Mouse (Mus musculus): ENCODE results near the gene Alyref. TPM values are rescaled to one million over a fixed set of nuclear protein-coding genes. Genes with fewer than 3 reads are reported as not detected.

The Alyref gene
- polyA plus RNA-seq, 1 experiment from 2014 or later = 405 TPM

GRCm38 (mm10) chr11:120545964-120546363, 52.2 kb downstream of the Alyref start:
- ATAC-seq (ENCODE audit: insufficient number of reproducible peaks, low FRiP score, low TSS enrichment, low read depth) = no peak
- H3K27ac ChIP-seq = no peak overlapping the region
- H3K4me2 ChIP-seq = no peak overlapping the region
- no peaks in the 10 kb centered on the region for H3K27me3 ChIP-seq
- H3K9ac ChIP-seq = no peak overlapping the region
- H3K4me1 ChIP-seq = peaks cover 25% of the 10 kb centered on the region
- H3K9me3 ChIP-seq = no peaks in the 10 kb centered on the region
- no peak overlapping the region for H3K4me3 ChIP-seq
- H3K36me3 ChIP-seq = peaks cover 45% of the 10 kb centered on the region
- 90% methylated on average over 3 of the region's 3 CpGs for WGBS

- 79% methylated on average over 6 of the region's 6 CpGs for WGBS
- Histone ChIP-seq H3K9me3 (no peaks in the 10 kb centered on the region), H3K4me1 (peaks cover 21% of the 10 kb centered on the region), H3K4me2 (no peak overlapping the region), H3K36me3 (peaks cover 45% of the 10 kb centered on the region), H3K27me3 (no peaks in the 10 kb centered on the region), H3K27ac (no peak overlapping the region), H3K9ac (no peak overlapping the region), H3K4me3 (no peak overlapping the region)
- no peak for ATAC-seq (ENCODE audit: insufficient number of reproducible peaks, low FRiP score, low TSS enrichment, low read depth)
These were observed 55.8 kb downstream of the Alyref start for GRCm38 (mm10) chr11:120542376-120542775.

Small RNA genes lying within 50 kb of the gene (microRNA-seq; reads per million reads assigned to microRNA genes)
- gene Mir6936 = not detected

Other genes starting within 250 kb of the Alyref start
- 2,203 and 2,296 TPM in 2 replicates for gene Actg1, start 249.8 kb downstream of the Alyref start, polyA plus RNA-seq (2015; fragmentation: Nextera tagmentation; extraction: Ambion mirVana)
- 0.31 and 0.79 TPM in 2 replicates for gene Fscn2, start 236.8 kb downstream of the Alyref start, polyA plus RNA-seq (2015; fragmentation: Nextera tagmentation; extraction: Ambion mirVana)
- 33.1 and 33.3 TPM in 2 replicates for gene Faap100, start 219.6 kb downstream of the Alyref start, polyA plus RNA-seq (2015; fragmentation: Nextera tagmentation; extraction: Ambion mirVana)
- gene Nploc4, start 160.7 kb downstream of the Alyref start, polyA plus RNA-seq (2015; fragmentation: Nextera tagmentation; extraction: Ambion mirVana) = 28.8 and 30.8 TPM in 2 replicates
- 0.28 and 0.43 TPM in 2 replicates for gene Tspan10, start 155.7 kb downstream of the Alyref start, polyA plus RNA-seq (2015; fragmentation: Nextera tagmentation; extraction: Ambion mirVana)
- 0.17 and 0.52 TPM in 2 replicates for gene Pde6g, start 144.9 kb downstream of the Alyref start, polyA plus RNA-seq (2015; fragmentation: Nextera tagmentation; extraction: Ambion mirVana)
- 13.1 and 14.4 TPM in 2 replicates for gene Oxld1, start 140.3 kb downstream of the Alyref start, polyA plus RNA-seq (2015; fragmentation: Nextera tagmentation; extraction: Ambion mirVana)
- gene Ccdc137, start 140.2 kb downstream of the Alyref start, polyA plus RNA-seq (2015; fragmentation: Nextera tagmentation; extraction: Ambion mirVana) = 32.4 and 34.1 TPM in 2 replicates
- gene Arl16, start 130.8 kb downstream of the Alyref start, polyA plus RNA-seq (2015; fragmentation: Nextera tagmentation; extraction: Ambion mirVana) = 50.5 and 53.8 TPM in 2 replicates
- gene Mrpl12, start 113.8 kb downstream of the Alyref start, polyA plus RNA-seq (2015; fragmentation: Nextera tagmentation; extraction: Ambion mirVana) = 113 and 121 TPM in 2 replicates
- 36.7 and 36.9 TPM in 2 replicates for gene Slc25a10, start 106.5 kb downstream of the Alyref start, polyA plus RNA-seq (2015; fragmentation: Nextera tagmentation; extraction: Ambion mirVana)
- 3.5 and 4.4 TPM in 2 replicates for gene Gcgr, start 67.7 kb downstream of the Alyref start, polyA plus RNA-seq (2015; fragmentation: Nextera tagmentation; extraction: Ambion mirVana)
- 237 and 239 TPM in 2 replicates for gene Mcrip1, start 48.6 kb downstream of the Alyref start, polyA plus RNA-seq (2015; fragmentation: Nextera tagmentation; extraction: Ambion mirVana)
- 3.2 and 11.9 TPM in 2 replicates for gene Ppp1r27, start 47.2 kb downstream of the Alyref start, polyA plus RNA-seq (2015; fragmentation: Nextera tagmentation; extraction: Ambion mirVana)
- 1,021 and 1,099 TPM in 2 replicates for gene P4hb, start 25.1 kb downstream of the Alyref start, polyA plus RNA-seq (2015; fragmentation: Nextera tagmentation; extraction: Ambion mirVana)
- 581 and 641 TPM in 2 replicates for gene Arhgdia, start 16.7 kb downstream of the Alyref start, polyA plus RNA-seq (2015; fragmentation: Nextera tagmentation; extraction: Ambion mirVana)
- 212 and 215 TPM in 2 replicates for gene Anapc11, start 56 bp upstream of the Alyref start, polyA plus RNA-seq (2015; fragmentation: Nextera tagmentation; extraction: Ambion mirVana)
- 2.2 and 2.9 TPM in 2 replicates for gene Npb, start 10.1 kb upstream of the Alyref start, polyA plus RNA-seq (2015; fragmentation: Nextera tagmentation; extraction: Ambion mirVana)
- gene Pcyt2, start 19.6 kb upstream of the Alyref start, polyA plus RNA-seq (2015; fragmentation: Nextera tagmentation; extraction: Ambion mirVana) = 130 and 136 TPM in 2 replicates
- gene Sirt7, start 26.9 kb upstream of the Alyref start, polyA plus RNA-seq (2015; fragmentation: Nextera tagmentation; extraction: Ambion mirVana) = 32.9 and 33.4 TPM in 2 replicates
- gene Mafg, start 35.2 kb upstream of the Alyref start, polyA plus RNA-seq (2015; fragmentation: Nextera tagmentation; extraction: Ambion mirVana) = 26.6 and 32.9 TPM in 2 replicates
- 61.6 and 72.1 TPM in 2 replicates for gene Pycr1, start 45.4 kb upstream of the Alyref start, polyA plus RNA-seq (2015; fragmentation: Nextera tagmentation; extraction: Ambion mirVana)
- gene Myadml2, start 49.8 kb upstream of the Alyref start, polyA plus RNA-seq (2015; fragmentation: Nextera tagmentation; extraction: Ambion mirVana) = 0.61 and 4.0 TPM in 2 replicates
- gene Notum, start 62.8 kb upstream of the Alyref start, polyA plus RNA-seq (2015; fragmentation: Nextera tagmentation; extraction: Ambion mirVana) = 4.8 and 5.4 TPM in 2 replicates
- 107 TPM in 2 replicates for gene Aspscr1, start 74.6 kb upstream of the Alyref start, polyA plus RNA-seq (2015; fragmentation: Nextera tagmentation; extraction: Ambion mirVana)
- 156 and 166 TPM in 2 replicates for gene Cenpx, start 115.4 kb upstream of the Alyref start, polyA plus RNA-seq (2015; fragmentation: Nextera tagmentation; extraction: Ambion mirVana)
- 63.7 and 65.9 TPM in 2 replicates for gene Lrrc45, start 115.6 kb upstream of the Alyref start, polyA plus RNA-seq (2015; fragmentation: Nextera tagmentation; extraction: Ambion mirVana)
- gene Rac3, start 123.1 kb upstream of the Alyref start, polyA plus RNA-seq (2015; fragmentation: Nextera tagmentation; extraction: Ambion mirVana) = 44.4 and 56.4 TPM in 2 replicates
- gene Dcxr, start 128.9 kb upstream of the Alyref start, polyA plus RNA-seq (2015; fragmentation: Nextera tagmentation; extraction: Ambion mirVana) = 18.2 and 20.2 TPM in 2 replicates
- 12.6 and 16.7 TPM in 2 replicates for gene Cbr2, start 133.7 kb upstream of the Alyref start, polyA plus RNA-seq (2015; fragmentation: Nextera tagmentation; extraction: Ambion mirVana)
- 2.3 and 3.5 TPM in 2 replicates for gene Hmga1b, start 164.4 kb upstream of the Alyref start, polyA plus RNA-seq (2015; fragmentation: Nextera tagmentation; extraction: Ambion mirVana)
- 50.7 TPM in 2 replicates for gene Rfng, start 185.8 kb upstream of the Alyref start, polyA plus RNA-seq (2015; fragmentation: Nextera tagmentation; extraction: Ambion mirVana)
- 205 and 207 TPM in 2 replicates for gene Gps1, start 185.9 kb upstream of the Alyref start, polyA plus RNA-seq (2015; fragmentation: Nextera tagmentation; extraction: Ambion mirVana)
- gene Dus1l, start 198.0 kb upstream of the Alyref start, polyA plus RNA-seq (2015; fragmentation: Nextera tagmentation; extraction: Ambion mirVana) = 59.0 and 61.9 TPM in 2 replicates
- gene Fasn, start 226.2 kb upstream of the Alyref start, polyA plus RNA-seq (2015; fragmentation: Nextera tagmentation; extraction: Ambion mirVana) = 41.8 and 45.5 TPM in 2 replicates